ENCODE assay signal across 18 mouse cellular contexts in the genomic region with DNA sequence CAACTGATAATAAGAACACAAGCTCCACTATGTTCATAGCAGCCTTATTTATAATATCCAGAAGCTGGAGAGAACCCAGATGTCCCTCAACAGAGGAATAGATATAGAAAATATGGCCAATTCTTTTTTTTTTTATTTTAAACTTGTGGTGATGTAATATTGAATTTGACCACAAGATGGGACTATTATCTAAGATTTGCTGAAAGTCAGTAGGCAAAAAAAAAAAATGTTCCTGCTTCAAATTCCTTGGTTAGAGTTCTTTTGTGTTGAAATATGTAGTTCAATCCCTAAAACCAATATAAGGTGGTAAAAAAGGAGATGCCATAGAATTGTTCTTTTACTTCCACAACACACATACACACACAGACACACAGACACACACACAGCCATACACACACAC. TPM values are rescaled to one million over a fixed set of nuclear protein-coding genes. Genes with fewer than 3 reads are reported as not detected.
DNase-seq lines count a peak whose midpoint lies in the region; ATAC-seq and TF ChIP-seq lines count a peak whose summit lies in the region.
"Had no signal": no experiment of that assay in that cellular context is flagged by ENCODE, and none has a peak within 500 bp of the region (broad histone marks: within the 10 kb centered on the region; RNA-seq: fewer than 3 reads in every experiment).

No protein-coding gene starts in this region.

- H3K4me2 ChIP-seq in kidney, postnatal 0 days (ENCODE audit: low read length): no peak overlapping the region
- H3K4me2 ChIP-seq: limb, embryonic 13.5 days; stomach, embryonic 15.5 days had no signal

- ATAC-seq in kidney, postnatal 0 days (replicated peaks; ENCODE audit: low FRiP score, low read depth): no peak
- ATAC-seq: inflammation-experienced regulatory T-cells, adult 6 months had no signal

- H3K9me3 ChIP-seq in kidney, postnatal 0 days (replicated peaks; ENCODE audit: low read length): no peaks in the 10 kb centered on the region
- H3K9me3 ChIP-seq: G1E; limb, embryonic 13.5 days; midbrain, embryonic 10.5 days; stomach, embryonic 15.5 days had no signal

- no peak overlapping the region for H3K4me3 ChIP-seq in kidney, postnatal 0 days (replicated peaks; ENCODE audit: low read depth, low read length)
- H3K4me3 ChIP-seq: limb, embryonic 13.5 days; midbrain, embryonic 10.5 days; stomach, embryonic 15.5 days had no signal

- H3K27ac ChIP-seq in kidney, postnatal 0 days: no peak overlapping the region
- H3K27ac ChIP-seq: limb, embryonic 13.5 days; midbrain, embryonic 10.5 days; stomach, embryonic 15.5 days had no signal

- no peak overlapping the region for H3K9ac ChIP-seq in kidney, postnatal 0 days (ENCODE audit: low read depth, low read length)
- H3K9ac ChIP-seq: limb, embryonic 13.5 days; stomach, embryonic 15.5 days had no signal

- DNase-seq in embryo, embryonic 11 days: peak; percentile 5
- no peak for DNase-seq in embryo, embryonic 9.5 days (ENCODE audit: extremely low spot score)
- peak; percentile 62 for DNase-seq in kidney, postnatal 0 days (ENCODE audit: low spot score)
- no peak for DNase-seq in kidney, adult 9 months
- DNase-seq in retina, embryonic 14.5 days (ENCODE audit: low spot score): peak; percentile 44
- DNase-seq in retina, postnatal 1 day: no peak
- no peak for DNase-seq in urinary bladder, postnatal 14 days (ENCODE audit: low spot score)
- no peak for DNase-seq in urinary bladder, postnatal 4 days (ENCODE audit: low spot score in 2 of 2)
- DNase-seq: cerebellum, adult 11 months; kidney, postnatal 25 days; layer of hippocampus, postnatal 36 days; lung, postnatal 14 days; thymus, postnatal 36 days had no signal

- H3K4me1 ChIP-seq in kidney, postnatal 0 days (replicated peaks; ENCODE audit: insufficient read depth, low read length): no peaks in the 10 kb centered on the region
- H3K4me1 ChIP-seq: limb, embryonic 13.5 days; midbrain, embryonic 10.5 days; stomach, embryonic 15.5 days had no signal

- peak; percentile 60 for TF ChIP-seq CTCF in kidney, postnatal 0 days (IDR thresholded peaks at IDR 0.05; ENCODE audit: low read depth)

- H3K27me3 ChIP-seq in kidney, postnatal 0 days (ENCODE audit: insufficient read depth, low read length): no peaks in the 10 kb centered on the region
- H3K27me3 ChIP-seq: limb, embryonic 13.5 days; stomach, embryonic 15.5 days had no signal

- H3K36me3 ChIP-seq in kidney, postnatal 0 days (ENCODE audit: insufficient read depth, low read length): no peaks in the 10 kb centered on the region
- H3K36me3 ChIP-seq: G1E; limb, embryonic 13.5 days; midbrain, embryonic 10.5 days; stomach, embryonic 15.5 days had no signal

RNA-seq across cellular contexts. Expression of a gene that starts 35.0 kb away (rescaled TPM):
- polyA plus RNA-seq in kidney, postnatal 0 days (2015; fragmentation: Nextera tagmentation; extraction: Ambion mirVana): 1.7 and 2.0 TPM in 2 replicates
- polyA plus RNA-seq: G1E; inflammation-experienced regulatory T-cells, adult 6 months had no signal

Comparison
In these comparisons a context has a peak if more than half of its experiments do, and no peak if none do; other contexts are left out.
1. DNase-seq: peak in embryo, embryonic 11 days (single experiment), kidney, postnatal 0 days (single experiment) and retina, embryonic 14.5 days (single experiment); none in embryo, embryonic 9.5 days (single experiment), kidney, adult 9 months (single experiment), retina, postnatal 1 day (single experiment), urinary bladder, postnatal 14 days (single experiment) and urinary bladder, postnatal 4 days (0 of 2).